Mouse (Mus musculus) neural tube, embryonic 11.5 days (tissue): Measurements from ENCODE around the gene Pxn. TPM values are rescaled to one million over a fixed set of nuclear protein-coding genes. Genes with fewer than 3 reads are reported as not detected.

Source experiments
- ATAC-seq: fragments of 200-750 bp; cut with Nextera tagmentation; 2 replicates; pipeline ENCODE4 v1.8.0; 2017; ENCODE audit warnings: moderate number of reproducible peaks, mild to moderate bottlenecking, moderate TSS enrichment, moderate library complexity; ENCODE audit not compliant: insufficient read depth, low FRiP score, low TSS enrichment
- DNase-seq: peaks from one replicate; pipeline ENCODE4 v3.0.0-alpha.2; 2015; ENCODE audit warnings: low spot score
- H3K27ac ChIP-seq: fragments of 300-500 bp; sonication (generic); 2 replicates; pipeline ENCODE4 v1.5.1; 2014; ENCODE audit warnings: low read depth, mild to moderate bottlenecking, low read length
- H3K27me3 ChIP-seq: fragments of 300-500 bp; sonication (generic); 2 replicates; pipeline ENCODE4 v1.6.1; 2014; ENCODE audit warnings: mild to moderate bottlenecking, low read length, mixed read lengths; ENCODE audit not compliant: control insufficient read depth, insufficient read depth
- H3K36me3 ChIP-seq: fragments of 300-500 bp; sonication (generic); 2 replicates; pipeline ENCODE4 v1.6.1; 2014; ENCODE audit warnings: mild to moderate bottlenecking, low read length, moderate library complexity, mixed read lengths; ENCODE audit not compliant: control insufficient read depth, insufficient read depth
- H3K4me1 ChIP-seq: fragments of 300-500 bp; sonication (generic); 2 replicates; pipeline ENCODE4 v1.6.1; 2014; ENCODE audit warnings: low read length, mixed read lengths; ENCODE audit not compliant: control insufficient read depth, insufficient read depth
- H3K4me2 ChIP-seq: fragments of 300-500 bp; sonication (generic); 2 replicates; pipeline ENCODE4 v1.6.1; 2014; ENCODE audit warnings: low read depth, mild to moderate bottlenecking, moderate library complexity
- H3K4me3 ChIP-seq: fragments of 300-500 bp; sonication (generic); 2 replicates; pipeline ENCODE4 v1.5.1; 2014; ENCODE audit warnings: low read depth, low read length
- H3K9ac ChIP-seq: fragments of 300-500 bp; sonication (generic); 2 replicates; pipeline ENCODE4 v1.6.1; 2014; ENCODE audit warnings: mild to moderate bottlenecking, low read length
- H3K9me3 ChIP-seq: fragments of 300-500 bp; sonication (generic); 2 replicates; pipeline ENCODE4 v1.6.1; 2016; ENCODE audit warnings: low read length; ENCODE audit not compliant: control insufficient read depth
- WGBS: fragments of 180-500 bp; shearing (Covaris S2); extraction: QIAGEN DNeasy Blood & Tissue Kit; methylation state at CpG from one replicate; pipeline ENCODE4 v1.1.7; 2014; 5-methylcytosine and 5-hydroxymethylcytosine counted together
- polyA plus RNA-seq: library from polyadenylated mRNA; unstranded; fragments of >200 nt; fragmentation: Nextera tagmentation; extraction: Ambion mirVana; gene quantifications from 2 replicates; pipeline ENCODE4 v1.2.1, GENCODE M21; 2014

Pxn gene
- polyA plus RNA-seq, 1 experiment from 2014 or later = 13.3 TPM

- ATAC-seq = no peak
- Histone ChIP-seq H3K9me3 (no peaks in the 10 kb centered on the region), H3K4me1 (no peaks in the 10 kb centered on the region), H3K9ac (no peak overlapping the region), H3K4me3 (no peak overlapping the region), H3K4me2 (no peak overlapping the region), H3K27me3 (no peaks in the 10 kb centered on the region), H3K27ac (no peak overlapping the region), H3K36me3 (peaks cover 2% of the 10 kb centered on the region; the same call in 1 of the 2 replicates)
- 88% methylated on average over 33 of the region's 33 CpGs for WGBS
- DNase-seq = no peak
Measured at GRCm38 (mm10) chr5:115553801-115554420, 47.4 kb downstream of the Pxn start.

- WGBS = 93% methylated on average over 18 of the region's 18 CpGs
- no peak for ATAC-seq
- no peak overlapping the region for H3K27ac ChIP-seq
- no peaks in the 10 kb centered on the region for H3K27me3 ChIP-seq
- no peaks in the 10 kb centered on the region for H3K9me3 ChIP-seq
- DNase-seq = no peak
- no peaks in the 10 kb centered on the region for H3K4me1 ChIP-seq
- no peak overlapping the region for H3K9ac ChIP-seq
- H3K4me2 ChIP-seq = no peak overlapping the region
- peaks cover 2% of the 10 kb centered on the region; the same call in 1 of the 2 replicates for H3K36me3 ChIP-seq
- no peak overlapping the region for H3K4me3 ChIP-seq
Measured at GRCm38 (mm10) chr5:115554536-115555291, 48.2 kb downstream of the Pxn start.

- Histone ChIP-seq H3K4me1 (peaks cover 3% of the 10 kb centered on the region; the same call in 1 of the 2 replicates), H3K9ac (no peak overlapping the region), H3K36me3 (peaks cover 6% of the 10 kb centered on the region), H3K27me3 (no peaks in the 10 kb centered on the region), H3K27ac (no peak overlapping the region), H3K4me2 (no peak overlapping the region), H3K9me3 (no peaks in the 10 kb centered on the region), H3K4me3 (no peak overlapping the region)
- WGBS = 12% methylated on average over 8 of the region's 8 CpGs
- ATAC-seq = no peak
- peak; percentile 74 for DNase-seq
Measured at GRCm38 (mm10) chr5:115556217-115556616, 49.7 kb downstream of the Pxn start.

- peaks cover 16% of the 10 kb centered on the region for H3K36me3 ChIP-seq
- H3K4me3 ChIP-seq = no peak overlapping the region
- H3K4me2 ChIP-seq = no peak overlapping the region
- H3K27me3 ChIP-seq = no peaks in the 10 kb centered on the region
- H3K9ac ChIP-seq = no peak overlapping the region
- H3K27ac ChIP-seq = no peak overlapping the region
- DNase-seq = no peak
- no peak for ATAC-seq
- H3K4me1 ChIP-seq = peaks cover 3% of the 10 kb centered on the region; the same call in 1 of the 2 replicates
- 92% methylated on average over 14 of the region's 14 CpGs for WGBS
- no peaks in the 10 kb centered on the region for H3K9me3 ChIP-seq
Measured at GRCm38 (mm10) chr5:115558182-115558794, 51.8 kb downstream of the Pxn start.

GRCm38 (mm10) chr5:115559237-115560101 is 53.0 kb downstream of the Pxn start, which contains the start of gene Rplp0:
TSS of gene Rplp0 (plus strand) at chr5:115559467.
- H3K4me3 ChIP-seq = peak within 1 kb of the TSS; percentile 93
- H3K9me3 ChIP-seq = no peaks in the 10 kb centered on the region
- DNase-seq (peak; percentile 100), ATAC-seq (peak; percentile 98)
- H3K27me3 ChIP-seq = no peaks in the 10 kb centered on the region
- H3K27ac ChIP-seq = 0 out of 2 replicates have a peak within 1 kb of the TSS, but pooled peaks have one; percentile 64
- peak within 1 kb of the TSS; percentile 95 for H3K9ac ChIP-seq
- H3K4me1 ChIP-seq = peaks cover 3% of the 10 kb centered on the region; the same call in 1 of the 2 replicates
- H3K36me3 ChIP-seq = peaks cover 15% of the 10 kb centered on the region
- peak within 1 kb of the TSS; percentile 77 for H3K4me2 ChIP-seq
- under 1% methylated on average over 78 of the region's 78 CpGs for WGBS

- peak overlapping the region; percentile 95 for H3K9ac ChIP-seq
- peak overlapping the region; percentile 77 for H3K4me2 ChIP-seq
- no peaks in the 10 kb centered on the region for H3K9me3 ChIP-seq
- DNase-seq (no peak), ATAC-seq (no peak)
- H3K36me3 ChIP-seq = peaks cover 15% of the 10 kb centered on the region
- peaks cover 3% of the 10 kb centered on the region; the same call in 1 of the 2 replicates for H3K4me1 ChIP-seq
- peak overlapping the region; percentile 93 for H3K4me3 ChIP-seq
- no peak overlapping the region for H3K27ac ChIP-seq
- WGBS = 35% methylated on average over 13 of the region's 13 CpGs
- H3K27me3 ChIP-seq = no peaks in the 10 kb centered on the region
Measured at GRCm38 (mm10) chr5:115560336-115560905, 53.9 kb downstream of the Pxn start.

GRCm38 (mm10) chr5:115563771-115564585 is 57.5 kb downstream of the Pxn start:
- no peak overlapping the region; the same call in 1 of the 2 replicates for H3K9ac ChIP-seq
- H3K9me3 ChIP-seq = no peaks in the 10 kb centered on the region
- H3K4me1 ChIP-seq = peaks cover 10% of the 10 kb centered on the region; the same call in 1 of the 2 replicates
- H3K27ac ChIP-seq = no peak overlapping the region
- peaks cover 15% of the 10 kb centered on the region for H3K36me3 ChIP-seq
- H3K27me3 ChIP-seq = no peaks in the 10 kb centered on the region
- 42% methylated on average over 5 of the region's 5 CpGs for WGBS
- DNase-seq (no peak), ATAC-seq (no peak)
- no peak overlapping the region for H3K4me3 ChIP-seq
- H3K4me2 ChIP-seq = no peak overlapping the region
